Mouse (Mus musculus) layer of hippocampus, adult 6 months (tissue): Measurements from ENCODE around the gene Rab43. TPM values are rescaled to one million over a fixed set of nuclear protein-coding genes. Genes with fewer than 3 reads are reported as not detected.

ENCODE experiments used
- long read RNA-seq, 2 experiments: library from polyadenylated mRNA; unstranded; transcript quantifications; one replicate each; pipeline ENCODE4 v2.0.0; 2019 to 2020
- polyA plus RNA-seq: library from polyadenylated mRNA; unstranded; fragments of <200 nt; fragmentation: Nextera tagmentation; gene quantifications from 2 replicates; pipeline ENCODE4 v1.2.3, GENCODE M21; 2021

Rab43 gene
- polyA plus RNA-seq, result 2.4 and 4.0 TPM in 2 replicates
- long read RNA-seq, experiment 1, result 0 reads
- long read RNA-seq, experiment 2, full-length matches to known transcripts, result 11 of 22 reads
- long read RNA-seq, experiment 2, partial matches to known transcripts, result 0 of 22 reads
- long read RNA-seq, experiment 2, other reads (novel, unspliced or antisense), result 11 of 22 reads

DNA sequence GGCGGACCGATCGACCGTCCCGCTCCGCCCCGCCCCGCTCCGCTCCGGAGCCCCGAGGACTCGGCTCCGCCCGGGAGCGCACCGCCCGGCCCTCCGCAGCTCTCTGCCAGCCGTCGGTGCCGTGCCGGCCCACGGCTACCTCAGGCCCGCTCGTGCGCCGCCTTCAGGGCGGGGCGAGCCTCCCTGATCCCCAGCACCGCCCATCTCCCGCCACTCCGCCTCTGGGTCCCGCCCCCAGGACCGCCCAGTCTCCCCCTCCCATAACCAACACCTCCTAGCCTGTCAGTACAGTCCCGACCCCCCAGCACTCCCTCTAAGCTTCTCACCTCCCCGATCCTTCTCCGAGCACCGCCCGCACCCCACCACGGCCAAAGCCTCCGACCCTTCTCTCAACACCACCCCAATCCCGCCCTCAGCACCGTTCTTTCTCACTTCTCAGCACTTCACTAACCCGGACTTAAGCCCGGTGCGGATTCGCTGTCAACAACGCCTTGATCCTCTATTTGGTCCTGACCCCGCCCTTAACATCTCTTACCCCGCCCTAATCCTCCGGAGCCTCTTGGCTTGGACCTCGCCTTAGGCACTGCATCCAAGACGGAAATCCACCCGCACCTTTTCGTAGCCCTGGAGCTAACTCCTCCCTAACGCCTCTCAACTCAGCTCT lies at the start of gene Rab43:
Gene Rab43, minus strand, starts transcription at position 490 of the 664 bp plus-strand sequence.

DNA sequence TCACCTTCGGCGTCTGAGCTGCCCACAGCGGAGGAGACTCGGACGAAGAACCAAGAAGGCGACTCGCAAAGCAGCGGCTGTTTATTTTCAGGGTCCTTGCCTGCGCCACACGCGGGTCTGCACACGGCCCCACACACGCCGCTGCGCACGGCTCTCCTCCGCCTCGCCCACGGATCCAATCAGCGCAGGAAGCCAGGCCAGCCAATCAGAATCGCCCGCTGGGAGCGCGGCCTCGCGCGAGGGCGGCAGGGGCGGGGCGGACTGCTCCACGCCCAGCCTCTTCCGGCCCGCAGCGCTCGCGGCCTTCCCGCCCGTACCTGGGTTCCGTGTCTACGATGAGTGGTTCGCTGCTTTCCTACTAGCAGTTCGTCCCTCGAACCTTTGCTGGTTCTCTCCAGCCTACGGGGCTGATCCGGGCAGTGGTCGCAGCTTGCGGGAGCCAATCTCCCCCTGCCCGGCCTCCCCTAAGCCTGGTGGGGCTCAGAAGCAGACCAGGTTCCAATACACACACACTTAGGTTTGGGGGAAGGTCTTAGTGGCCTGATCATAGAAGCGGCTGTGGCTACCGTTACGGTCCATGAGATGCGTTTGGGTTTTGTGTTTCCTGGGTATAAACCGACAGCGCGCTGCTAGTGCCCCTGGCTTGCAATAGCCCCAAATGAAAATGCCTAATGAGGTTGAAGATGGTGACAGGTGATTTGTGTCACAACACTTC lies 39.1 kb upstream of the Rab43 start, which contains the start of gene Cnbp:
Gene Cnbp, minus strand, starts transcription at position 207 of the 715 bp plus-strand sequence.

DNA sequence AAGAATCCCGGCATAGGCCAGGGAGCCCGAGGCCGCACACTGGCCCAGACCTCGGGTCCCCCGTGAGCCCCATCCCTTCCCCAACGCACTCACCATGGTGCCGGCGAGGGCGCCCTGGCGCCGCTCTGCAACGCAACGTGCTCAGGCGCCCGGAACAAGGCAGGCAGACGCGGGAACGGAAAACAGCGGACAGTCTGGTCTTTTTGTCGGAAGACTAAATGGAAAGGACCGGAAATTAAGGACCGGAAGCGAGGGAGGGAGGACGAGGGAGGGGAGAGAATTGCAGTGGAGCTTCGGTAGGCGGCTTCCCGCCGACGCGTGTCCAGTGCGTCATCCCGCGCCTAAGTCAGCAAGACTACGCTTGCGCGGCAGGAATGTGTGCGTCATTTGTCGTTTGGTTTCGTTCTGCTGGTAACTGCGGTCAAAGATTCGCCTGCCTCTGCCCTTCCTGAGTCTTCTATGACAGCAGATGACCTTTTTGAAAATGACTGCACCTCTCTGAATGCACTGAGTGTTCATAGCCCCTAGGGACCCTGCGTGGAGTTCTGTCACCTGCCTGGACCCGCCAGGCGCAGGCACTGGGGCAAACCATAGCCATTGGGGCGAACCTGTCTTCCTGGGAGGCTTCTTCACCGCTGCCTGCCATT lies 26.7 kb upstream of the Rab43 start, which contains the start of gene Isy1:
Gene Isy1, minus strand, starts transcription at position 248 of the 647 bp plus-strand sequence.

DNA sequence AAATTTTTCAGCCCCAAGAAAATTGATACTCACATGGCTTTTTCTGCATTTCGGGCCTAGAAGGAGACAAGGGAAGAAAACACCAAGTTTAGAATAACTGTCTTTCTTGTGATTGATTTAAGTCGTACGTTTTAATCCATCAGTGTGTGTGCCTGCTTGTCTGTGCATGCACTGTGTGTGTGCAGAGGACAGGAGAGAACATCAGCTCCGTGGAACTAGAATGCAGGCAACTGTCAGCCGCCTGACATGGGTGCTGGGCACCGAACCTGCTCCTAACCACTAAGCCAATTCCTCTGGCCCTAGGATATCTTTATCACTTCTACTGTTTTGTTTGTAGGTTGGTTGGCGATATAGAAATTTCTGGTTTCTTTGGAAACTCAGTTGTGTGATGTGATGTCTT lies 23.7 kb upstream of the Rab43 start, which contains the start of gene Gm45140:
Gene Gm45140, minus strand, starts transcription at position 101 of the 400 bp plus-strand sequence.

DNA sequence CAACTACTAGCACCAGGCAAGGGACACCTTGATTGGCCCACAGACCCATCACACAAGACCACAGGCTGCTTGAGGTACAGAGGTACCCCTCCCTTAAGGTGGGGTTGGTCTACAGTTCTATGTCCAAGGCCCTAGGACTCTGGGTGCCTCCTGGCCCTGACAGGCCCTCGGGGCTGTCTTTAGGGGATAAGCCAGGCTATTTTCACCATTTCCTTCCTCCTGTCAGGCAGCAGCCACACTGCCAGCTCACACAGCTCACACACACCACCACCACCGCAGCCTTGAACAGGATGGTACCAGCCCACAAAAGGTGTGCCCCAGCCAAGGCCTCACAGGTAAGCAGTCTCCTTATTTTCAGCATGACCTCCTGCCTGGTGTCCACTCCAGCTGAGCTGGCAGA lies 34.1 kb downstream of the Rab43 start, which contains the start of gene Gp9:
Gene Gp9, plus strand, starts transcription at position 231 of the 400 bp plus-strand sequence.

Other genes with a start within 250 kb of the Rab43 start
- 0.08 and 0.11 TPM in 2 replicates for gene Prokr1, start 221.4 kb downstream of the Rab43 start, polyA plus RNA-seq
- 2.5 and 2.7 TPM in 2 replicates for gene Aplf, start 140.0 kb downstream of the Rab43 start, polyA plus RNA-seq
- gene Efcc1, start 81.3 kb downstream of the Rab43 start, polyA plus RNA-seq, result 7.2 and 8.0 TPM in 2 replicates
- 1.3 and 1.6 TPM in 2 replicates for gene Gp9, start 34.1 kb downstream of the Rab43 start, polyA plus RNA-seq
- 1.1 and 1.5 TPM in 2 replicates for gene Gm45140, start 23.6 kb upstream of the Rab43 start, polyA plus RNA-seq
- 15.6 and 21.5 TPM in 2 replicates for gene Isy1, start 26.6 kb upstream of the Rab43 start, polyA plus RNA-seq
- 634 and 685 TPM in 2 replicates for gene Cnbp, start 38.9 kb upstream of the Rab43 start, polyA plus RNA-seq
- gene Copg1, start 75.7 kb upstream of the Rab43 start, polyA plus RNA-seq, result 159 and 160 TPM in 2 replicates
- gene Hmces, start 101.8 kb upstream of the Rab43 start, polyA plus RNA-seq, result 21.7 and 27.4 TPM in 2 replicates
- gene H1fx, start 169.5 kb upstream of the Rab43 start, polyA plus RNA-seq, result 1.7 and 2.0 TPM in 2 replicates
- gene Rab7, start 233.1 kb upstream of the Rab43 start, polyA plus RNA-seq, result 363 and 374 TPM in 2 replicates